Mouse (Mus musculus): Measurements from ENCODE around the gene Ccdc15.

GRCm38 (mm10) chr9:37349050-37349449, 818 bp upstream of the Ccdc15 start:
- TF ChIP-seq MAFK (IDR thresholded peaks at IDR 0.05; ENCODE audit: insufficient read depth, low read depth, low read length) (no peak), ZC3H11A (IDR thresholded peaks at IDR 0.05; ENCODE audit: borderline replicate concordance, low read depth, low read length) (no peak), ZNF384 (IDR thresholded peaks at IDR 0.05; ENCODE audit: low read depth, low read length) (no peak)
